Mouse (Mus musculus): ENCODE data around the gene Fbxl14. TPM values are rescaled to one million over a fixed set of nuclear protein-coding genes. Genes with fewer than 3 reads are reported as not detected.
"Not testable (repeated sequence)": the region's sequence is repeated elsewhere in the genome, so short reads cannot be mapped to it uniquely, and the experiment has no call there.

Gene Fbxl14
- polyA plus RNA-seq, 1 experiment = 30.6 TPM

DNA sequence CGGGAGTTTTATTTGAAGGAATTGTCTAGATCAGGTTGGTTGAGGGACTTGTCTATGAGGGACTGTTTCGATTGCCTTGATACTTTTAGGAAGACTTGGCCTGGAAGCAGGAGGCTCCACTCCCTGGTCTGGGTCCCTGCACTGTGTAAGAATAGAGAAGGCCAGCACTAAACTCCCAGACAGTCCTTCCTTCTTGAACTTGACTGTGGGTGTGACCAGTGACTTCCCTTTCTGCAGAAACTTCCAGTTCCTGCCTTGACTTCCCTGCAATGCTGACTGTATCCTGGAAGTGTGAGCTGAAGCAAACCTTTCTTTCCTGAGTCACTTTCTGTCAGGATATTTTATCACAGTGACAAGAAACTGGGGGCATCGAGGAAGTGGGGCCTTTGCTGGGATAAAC is 8.7 kb upstream of the Fbxl14 start:
- no peak for DNase-seq (ENCODE audit: low spot score)

DNA sequence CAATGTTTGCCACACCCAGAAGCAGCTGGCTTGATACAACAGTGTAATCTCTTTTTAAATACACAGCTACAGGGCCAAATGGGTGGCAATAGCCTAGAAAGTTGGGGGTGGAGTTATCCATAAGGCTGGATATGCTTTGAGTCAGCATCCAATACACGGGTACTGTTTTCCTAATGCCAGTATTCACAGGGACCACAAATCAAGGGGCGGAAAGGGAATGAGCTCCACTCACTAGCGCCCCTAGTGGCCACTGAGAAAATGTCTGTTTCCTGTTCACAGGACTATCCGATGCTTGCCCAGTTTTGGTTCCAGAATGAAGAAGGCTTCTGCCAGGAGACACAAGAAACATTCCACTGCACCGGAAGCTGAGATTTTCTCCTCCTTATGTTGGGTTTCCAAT is 7.3 kb upstream of the Fbxl14 start:
- DNase-seq (ENCODE audit: low spot score) = no peak

DNA sequence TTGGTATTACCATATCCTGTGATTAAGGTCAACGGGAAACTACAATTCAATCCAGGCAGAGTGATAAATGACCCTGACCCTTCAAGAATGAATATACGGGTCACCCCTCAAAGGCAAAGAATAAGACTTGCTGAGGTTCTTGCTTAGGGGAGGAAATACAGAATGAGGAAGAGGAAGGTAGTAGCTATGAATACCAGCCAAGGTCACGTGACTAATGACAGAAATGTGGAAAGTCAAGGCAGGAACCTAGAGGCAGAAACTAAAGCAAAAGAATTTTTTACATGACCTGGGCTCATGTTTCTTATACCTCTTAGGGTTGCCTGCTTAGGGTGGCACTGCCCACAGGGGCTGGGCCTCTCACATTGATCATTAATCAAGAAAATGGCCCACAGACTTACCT is 6.8 kb upstream of the Fbxl14 start:
- no peak for DNase-seq (ENCODE audit: low spot score)

DNA sequence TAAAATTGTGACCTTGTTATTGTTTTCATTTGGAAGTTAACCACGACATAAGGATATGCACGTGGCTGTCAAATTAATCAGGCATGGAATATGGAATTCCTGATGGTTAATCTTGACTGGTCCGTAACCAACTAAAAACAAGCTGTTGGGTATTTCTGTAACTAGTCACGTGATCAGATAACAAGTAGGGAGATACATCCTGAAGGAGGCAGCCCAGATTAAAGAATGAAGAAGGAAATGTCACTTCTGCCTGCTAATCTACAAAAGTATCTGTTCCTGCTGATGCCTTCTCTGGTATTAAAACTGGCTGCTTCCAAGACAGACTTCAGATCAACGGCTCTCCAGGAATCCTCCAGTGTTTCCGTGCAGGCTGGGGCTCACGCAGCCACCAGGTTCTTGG is 6.0 kb upstream of the Fbxl14 start:
- DNase-seq (ENCODE audit: low spot score) = no peak

DNA sequence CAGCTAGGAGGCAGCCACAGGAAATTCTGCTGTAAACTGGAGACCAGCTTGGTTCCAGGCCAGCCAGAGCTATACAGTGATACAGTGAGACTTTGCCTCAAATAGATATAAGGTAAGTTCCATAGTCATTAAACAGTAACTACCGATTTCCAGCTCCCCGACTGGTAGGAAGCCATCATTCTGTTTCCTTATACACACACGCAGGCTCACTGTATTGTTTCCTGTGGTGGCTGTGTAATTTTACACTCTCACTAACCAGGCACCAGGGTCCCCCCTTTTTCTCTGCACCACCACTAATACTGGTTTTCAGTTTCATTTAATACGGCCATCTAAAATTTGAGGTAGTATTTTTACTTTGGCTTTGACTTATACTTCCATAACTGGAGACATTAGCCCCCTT is 5.5 kb upstream of the Fbxl14 start:
- DNase-seq (ENCODE audit: low spot score) = no peak

DNA sequence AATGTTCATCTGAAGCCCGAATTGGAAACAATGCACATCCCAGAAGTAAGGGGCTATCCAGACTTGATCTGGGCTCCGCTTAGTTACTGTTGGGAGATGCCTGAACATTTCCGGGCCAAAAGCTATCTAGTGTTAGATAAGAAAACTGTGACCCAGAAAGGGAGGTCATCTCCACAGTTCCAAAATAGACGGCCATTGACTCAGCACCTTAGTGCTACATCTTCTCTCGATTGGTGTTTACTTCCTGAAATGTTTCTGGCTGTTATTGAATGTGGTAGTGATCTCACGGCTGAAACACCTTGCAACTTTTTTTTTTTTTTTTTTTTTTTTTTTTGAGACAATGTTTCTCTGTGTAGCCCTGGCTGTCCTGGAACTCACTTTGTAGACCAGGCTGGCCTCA is 3.5 kb upstream of the Fbxl14 start:
- no peak for DNase-seq (ENCODE audit: low spot score)

DNA sequence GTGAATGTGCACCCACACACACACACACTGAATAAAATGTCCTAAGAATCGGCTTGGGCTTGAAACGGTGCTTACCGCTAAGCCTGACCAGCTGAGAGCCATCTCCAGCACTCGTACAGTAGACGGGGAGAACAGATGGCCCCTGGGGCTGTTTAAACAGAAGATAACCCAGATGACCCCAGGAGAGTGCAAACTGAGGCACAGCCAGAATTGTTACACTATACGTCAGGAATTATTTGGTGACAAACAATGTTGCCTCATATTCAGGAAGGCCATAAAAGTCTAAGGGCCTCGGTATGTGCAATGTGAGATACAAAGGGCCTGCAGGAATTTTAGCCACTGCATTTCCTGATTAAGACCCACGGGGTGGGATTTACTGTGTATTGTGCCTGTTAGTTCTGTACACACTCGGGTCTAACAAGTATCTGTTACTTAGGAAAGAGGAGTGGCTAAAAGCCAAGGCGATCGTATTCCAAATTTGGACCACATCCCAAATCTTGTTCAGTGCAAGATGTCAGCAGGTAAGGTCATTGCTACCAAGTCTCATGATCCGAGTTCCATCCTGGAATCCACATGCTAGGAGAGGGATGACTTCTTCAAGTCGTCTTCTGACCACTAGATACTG is 1.7 kb upstream of the Fbxl14 start:
- no peak for DNase-seq (ENCODE audit: low spot score)

DNA sequence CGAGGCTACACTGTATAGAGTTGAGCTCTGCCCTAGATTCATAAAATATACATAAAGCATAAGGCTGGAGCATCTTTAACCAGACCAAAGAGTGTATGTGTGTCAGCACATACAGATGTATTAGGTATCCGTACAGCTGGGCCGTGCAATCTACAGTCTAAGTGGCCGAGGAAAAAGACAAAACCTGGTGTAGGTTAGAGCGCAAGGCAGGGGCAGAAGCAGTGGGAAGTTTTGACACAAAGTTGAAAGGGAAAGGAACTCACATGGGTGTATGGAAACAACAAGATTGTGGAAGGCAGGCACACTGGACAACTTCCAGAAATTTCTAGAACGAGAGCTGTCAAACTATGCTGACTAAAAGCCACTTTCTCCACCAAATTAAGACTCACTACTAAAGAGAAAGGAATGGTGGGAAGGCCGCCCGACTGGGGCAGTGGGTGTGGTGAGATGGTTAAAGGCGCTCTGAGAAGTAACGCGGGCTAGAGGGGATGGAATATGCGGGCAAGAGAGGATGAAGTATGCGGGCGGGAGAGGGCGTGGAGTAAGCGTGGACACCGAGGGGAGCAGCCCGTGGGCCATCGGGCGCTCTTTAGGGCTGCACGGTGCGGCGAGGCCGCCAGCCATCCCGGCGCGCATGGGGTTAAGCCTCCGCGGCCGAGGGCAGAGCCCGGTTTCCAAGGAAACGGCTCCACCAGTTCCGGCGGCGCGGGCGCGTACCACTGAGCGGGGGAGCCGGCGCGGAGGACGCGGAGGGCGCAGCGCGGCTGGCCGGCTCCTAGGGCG is 717 bp upstream of the Fbxl14 start:
- DNase-seq (ENCODE audit: low spot score) = peak; percentile 89

DNA sequence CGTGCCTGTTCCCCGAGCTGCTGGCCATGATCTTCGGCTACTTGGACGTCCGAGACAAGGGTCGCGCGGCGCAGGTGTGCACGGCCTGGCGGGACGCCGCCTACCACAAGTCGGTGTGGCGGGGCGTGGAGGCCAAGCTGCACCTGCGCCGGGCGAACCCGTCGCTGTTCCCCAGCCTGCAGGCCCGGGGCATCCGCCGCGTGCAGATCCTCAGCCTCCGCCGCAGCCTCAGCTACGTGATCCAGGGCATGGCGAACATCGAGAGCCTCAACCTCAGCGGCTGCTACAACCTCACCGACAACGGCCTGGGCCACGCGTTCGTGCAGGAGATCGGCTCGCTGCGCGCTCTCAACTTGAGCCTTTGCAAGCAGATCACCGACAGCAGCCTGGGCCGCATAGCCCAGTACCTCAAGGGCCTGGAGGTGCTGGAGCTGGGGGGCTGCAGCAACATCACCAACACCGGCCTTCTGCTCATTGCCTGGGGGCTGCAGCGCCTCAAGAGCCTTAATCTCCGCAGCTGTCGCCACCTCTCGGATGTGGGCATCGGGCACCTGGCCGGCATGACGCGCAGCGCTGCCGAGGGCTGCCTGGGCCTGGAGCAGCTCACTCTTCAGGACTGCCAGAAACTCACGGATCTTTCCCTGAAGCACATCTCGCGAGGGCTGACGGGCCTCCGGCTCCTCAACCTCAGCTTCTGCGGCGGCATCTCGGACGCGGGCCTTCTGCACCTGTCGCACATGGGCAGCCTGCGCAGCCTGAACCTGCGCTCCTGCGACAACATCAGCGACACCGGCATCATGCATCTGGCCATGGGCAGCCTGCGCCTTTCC is 623 bp downstream of the Fbxl14 start:
- peak; percentile 60 for DNase-seq (ENCODE audit: low spot score)

DNA sequence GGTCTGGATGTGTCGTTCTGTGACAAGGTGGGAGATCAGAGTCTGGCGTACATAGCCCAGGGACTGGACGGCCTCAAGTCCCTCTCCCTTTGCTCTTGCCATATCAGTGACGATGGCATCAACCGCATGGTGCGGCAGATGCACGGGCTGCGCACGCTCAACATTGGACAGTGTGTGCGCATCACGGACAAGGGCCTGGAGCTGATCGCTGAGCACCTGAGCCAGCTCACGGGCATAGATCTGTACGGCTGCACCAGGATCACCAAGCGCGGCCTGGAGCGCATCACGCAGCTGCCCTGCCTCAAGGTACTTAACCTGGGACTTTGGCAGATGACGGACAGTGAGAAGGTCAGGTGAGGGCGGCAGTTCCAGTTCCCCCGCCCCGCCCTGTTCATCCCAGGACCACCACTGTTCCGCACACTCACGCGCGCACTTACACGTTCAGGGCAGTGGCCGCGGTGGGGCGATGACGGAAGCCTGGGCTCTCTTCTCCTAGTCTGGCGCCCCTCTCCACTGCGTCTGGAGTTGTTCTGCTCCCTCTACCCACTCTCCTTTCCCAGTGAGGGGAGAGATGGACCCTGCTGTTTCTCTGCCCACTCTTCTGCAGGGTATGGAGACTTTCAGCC is 1.4 kb downstream of the Fbxl14 start:
- no peak for DNase-seq (ENCODE audit: low spot score)

DNA sequence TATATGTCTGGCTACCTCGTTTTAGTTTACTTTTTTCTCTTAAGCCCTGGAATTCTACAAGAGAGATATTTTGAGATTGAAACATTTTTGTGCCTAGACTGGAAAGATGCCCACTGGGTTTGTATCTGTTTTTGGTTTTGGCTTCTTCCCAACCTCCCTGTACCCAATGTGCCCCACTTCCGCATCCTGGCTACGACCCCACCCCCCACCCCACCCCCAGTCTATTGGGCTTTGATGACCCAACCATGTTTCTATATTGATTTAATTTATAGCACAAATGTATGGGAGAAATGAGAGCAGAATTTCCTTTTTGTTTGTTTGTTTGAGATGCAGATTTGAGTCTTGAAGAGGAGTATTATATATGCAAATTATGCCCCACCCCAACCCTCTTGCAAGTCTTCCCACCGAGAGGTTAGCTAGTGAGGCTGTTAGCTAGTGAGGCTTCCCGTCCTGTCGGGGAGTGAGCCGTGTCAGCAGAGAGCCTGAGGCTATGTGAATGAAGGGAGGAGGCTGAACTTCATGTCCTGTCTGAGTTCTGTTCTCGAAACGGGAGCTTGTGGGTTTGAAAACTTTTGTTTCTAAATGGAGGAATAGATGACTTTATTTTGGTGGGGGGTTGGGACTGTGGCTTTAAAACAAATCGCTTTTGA is 2.4 kb downstream of the Fbxl14 start:
- not testable (repeated sequence) for DNase-seq (ENCODE audit: low spot score)

DNA sequence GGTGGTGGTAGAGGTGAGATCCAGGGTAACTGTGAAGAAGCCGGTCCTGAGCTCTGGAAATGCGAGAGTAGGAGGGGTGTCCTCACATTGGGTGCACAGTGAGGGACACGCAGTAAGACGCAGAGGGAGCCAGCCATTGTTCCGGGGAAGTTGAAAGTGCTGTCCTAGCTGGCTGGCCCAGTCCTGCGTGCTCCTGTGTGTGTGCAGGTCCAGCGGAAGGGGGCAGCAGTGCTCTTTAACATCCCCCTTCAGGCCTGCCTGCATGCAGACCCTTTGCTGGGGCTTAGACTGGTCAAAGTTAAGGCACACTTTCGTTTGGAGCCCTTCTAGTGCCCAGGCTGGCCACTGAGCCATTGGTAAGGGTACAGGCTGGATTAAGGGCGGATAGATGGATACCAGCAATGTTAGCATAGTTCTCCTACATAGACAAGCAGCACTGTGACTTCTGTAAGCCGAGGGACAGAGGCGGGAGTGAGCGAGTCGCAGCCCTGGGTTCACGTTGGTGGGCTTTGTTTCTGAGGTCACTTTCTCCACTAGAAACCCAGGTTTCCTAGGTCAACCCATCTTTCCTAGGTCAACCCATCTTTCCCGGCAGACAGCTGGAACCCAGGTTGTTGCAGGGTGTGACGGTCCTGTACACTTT is 3.6 kb downstream of the Fbxl14 start:
- DNase-seq (ENCODE audit: low spot score) = peak; percentile 45

DNA sequence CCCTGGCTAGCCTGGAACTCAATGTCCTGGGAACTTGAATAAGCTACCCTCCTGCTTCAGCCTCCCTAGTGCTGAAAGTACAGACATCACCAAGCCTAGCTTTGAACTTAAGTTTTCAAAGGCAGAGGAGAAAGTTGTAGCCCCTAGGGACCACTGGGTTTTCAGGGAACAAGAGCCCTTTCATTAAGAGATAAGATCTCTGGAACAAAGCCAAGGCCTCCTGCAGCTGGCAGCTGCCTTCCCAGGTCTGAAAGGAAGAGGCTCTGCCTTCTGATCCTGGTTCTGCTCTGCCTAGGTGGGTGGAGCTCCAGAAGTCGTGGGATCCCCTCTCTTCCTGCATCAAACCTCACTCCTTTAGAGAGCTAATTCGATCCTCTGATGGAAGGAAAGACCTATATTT is 6.0 kb downstream of the Fbxl14 start:
- no peak for DNase-seq (ENCODE audit: low spot score)

DNA sequence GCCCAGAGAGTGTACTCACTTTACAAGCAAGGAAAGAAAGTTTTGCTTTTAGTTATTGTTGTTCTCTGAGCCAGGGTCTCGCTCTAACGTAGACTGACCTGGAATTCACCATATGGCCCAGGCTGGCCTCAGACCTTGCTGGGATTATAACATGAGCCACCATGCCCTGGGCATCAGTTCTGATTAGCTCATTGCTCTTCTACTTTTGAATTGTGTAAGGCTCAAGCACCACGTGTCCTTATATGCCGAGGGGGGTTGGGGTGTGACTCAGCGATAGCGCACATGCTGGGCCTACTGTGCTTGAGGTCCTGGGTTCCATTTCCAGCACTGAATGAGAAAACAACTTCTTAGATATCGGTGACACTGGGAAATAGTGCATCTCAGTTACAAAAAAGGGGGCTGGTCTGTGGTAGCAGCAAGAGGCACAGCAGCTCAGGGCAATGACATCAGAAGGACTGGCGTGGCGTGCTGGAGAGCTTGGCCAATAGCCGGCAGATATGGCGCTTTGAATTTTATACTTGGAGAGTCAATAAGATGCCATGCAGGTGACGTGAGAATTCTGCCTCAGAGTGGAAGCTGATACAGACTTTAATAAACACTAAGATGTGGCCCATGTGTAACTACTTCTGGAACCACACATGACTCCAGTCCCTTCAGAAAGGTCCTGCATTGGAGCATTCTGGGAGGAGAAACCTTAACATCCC is 7.1 kb downstream of the Fbxl14 start:
- no peak for DNase-seq (ENCODE audit: low spot score)

DNA sequence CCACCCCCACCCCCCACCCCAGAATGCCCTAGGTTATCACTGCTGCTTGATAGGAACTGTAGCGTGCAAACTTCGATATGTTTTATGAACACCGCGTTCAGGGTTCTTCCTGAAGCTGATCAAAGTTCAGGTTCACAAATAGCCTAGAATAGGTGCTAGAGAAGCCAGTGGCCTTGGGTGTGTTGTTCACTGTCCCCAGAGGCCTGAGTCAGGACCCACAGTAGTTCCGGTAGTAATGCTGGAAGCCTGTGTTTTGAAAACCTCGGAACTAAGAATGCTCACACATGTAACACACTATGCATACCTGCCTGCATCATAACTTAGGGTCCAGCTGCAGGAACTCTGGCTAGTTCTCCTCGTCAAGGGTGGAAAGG is 7.6 kb downstream of the Fbxl14 start:
- DNase-seq (ENCODE audit: low spot score) = no peak

DNA sequence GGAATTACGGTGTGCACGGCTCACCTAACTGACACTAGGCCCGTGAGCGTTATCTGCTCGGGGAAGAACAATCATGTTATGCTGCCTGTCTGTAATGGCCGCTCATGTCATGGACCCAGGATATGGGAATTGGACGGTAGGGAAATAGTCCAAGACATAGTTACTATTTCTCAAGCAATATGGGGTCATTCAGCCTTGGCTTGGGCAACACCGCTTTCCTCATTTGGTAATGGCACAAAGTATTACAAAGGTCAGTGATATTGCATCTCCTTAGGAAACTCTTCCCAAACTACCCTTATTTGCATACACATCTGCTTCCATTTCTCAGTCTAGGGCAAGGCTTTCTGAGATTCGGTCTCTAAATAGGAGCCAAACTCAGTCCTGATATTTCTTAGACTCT is 8.2 kb downstream of the Fbxl14 start:
- no peak for DNase-seq (ENCODE audit: low spot score)

DNA sequence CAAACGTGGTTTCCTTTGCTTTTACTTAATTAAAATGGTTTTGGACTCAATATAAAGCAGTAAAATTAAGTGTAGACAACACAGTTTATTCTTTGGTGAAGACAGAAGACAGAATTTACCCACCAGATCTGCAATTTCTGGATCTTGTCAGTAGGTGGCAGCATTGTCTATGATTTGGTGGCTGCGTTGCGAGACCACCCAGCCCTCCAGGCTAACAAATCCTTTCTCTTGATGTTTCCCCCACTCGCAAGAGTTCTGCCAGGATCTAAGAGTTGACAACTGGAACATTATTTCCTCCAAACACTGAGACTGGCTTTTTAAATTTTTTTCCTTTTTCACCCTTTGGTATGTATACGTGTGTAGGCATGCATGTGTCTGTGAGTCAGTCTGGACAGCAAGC is 10.3 kb downstream of the Fbxl14 start:
- DNase-seq (ENCODE audit: low spot score) = no peak

DNA sequence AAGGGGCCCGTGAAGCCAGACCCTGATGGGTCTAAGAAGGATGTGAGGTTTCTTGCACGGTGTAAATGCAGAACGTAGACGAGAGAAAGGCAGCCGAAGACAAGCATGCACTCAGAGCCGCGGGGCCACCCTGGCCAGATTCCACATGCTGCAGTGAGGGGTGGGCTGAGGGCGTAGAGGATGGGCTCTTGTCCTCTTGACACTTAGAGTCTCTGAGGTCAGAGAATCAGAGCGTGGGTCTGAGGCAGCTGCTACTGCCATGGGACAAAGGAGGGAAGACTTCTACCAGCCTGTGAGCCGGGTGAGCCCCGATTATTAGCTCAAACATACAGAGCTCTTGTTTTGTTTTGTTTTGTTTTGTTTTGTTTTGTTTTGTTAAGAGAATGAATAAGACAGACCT is 11.1 kb downstream of the Fbxl14 start:
- no peak for DNase-seq (ENCODE audit: low spot score)

DNA sequence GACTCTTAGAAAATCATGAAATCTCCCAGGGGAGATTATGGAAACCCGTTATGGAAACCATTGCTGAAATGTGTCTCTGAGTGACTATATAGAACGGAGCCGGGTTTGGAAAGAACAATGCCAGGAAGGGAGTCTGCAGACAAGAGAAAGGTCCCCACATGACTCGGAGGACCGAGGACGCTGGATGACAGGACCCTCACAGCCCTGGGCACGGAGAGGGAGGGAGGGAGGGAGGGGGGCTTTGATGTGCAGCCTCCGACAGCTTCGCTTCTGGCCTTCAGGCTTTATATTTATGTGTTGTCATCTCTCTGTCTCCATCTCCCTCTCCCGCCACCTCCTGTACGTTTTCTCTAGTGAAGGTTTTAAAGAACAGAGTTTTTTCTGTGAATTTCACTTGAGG is 11.5 kb downstream of the Fbxl14 start:
- DNase-seq (ENCODE audit: low spot score) = no peak

DNA sequence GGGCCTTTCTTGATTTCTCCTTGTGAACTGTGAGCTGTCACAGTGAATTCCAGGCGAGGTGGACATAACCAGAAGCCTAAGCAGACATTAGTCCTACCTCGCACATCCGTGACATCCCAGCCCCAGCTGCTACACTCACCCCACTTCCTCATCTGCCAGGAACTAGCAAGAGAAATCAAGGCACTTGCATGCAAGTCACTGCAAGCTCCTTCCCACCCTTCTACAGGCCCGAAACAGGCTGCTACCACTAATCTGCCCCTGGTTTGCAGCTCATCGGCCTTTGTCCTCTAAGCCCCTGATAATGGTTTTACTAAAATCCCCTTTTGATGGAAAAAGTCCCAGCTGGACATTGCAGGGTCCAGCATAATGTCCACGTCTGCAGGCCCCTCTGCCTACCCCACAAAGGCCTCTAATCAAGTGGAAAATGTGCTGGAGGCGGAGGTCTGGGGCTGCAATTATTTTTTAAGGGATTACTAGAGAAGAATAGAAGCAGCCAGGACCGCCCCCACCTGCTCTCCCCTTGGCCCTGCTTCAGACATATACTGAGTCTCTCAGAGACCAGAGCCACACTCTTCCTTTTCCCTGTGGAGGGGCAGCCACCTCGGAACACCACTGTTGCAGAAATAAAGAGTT is 12.6 kb downstream of the Fbxl14 start:
- no peak for DNase-seq (ENCODE audit: low spot score)
